Comparison of ENCODE assay signal across 8 mouse cellular contexts in genomic region chr5:110807453-110807852, GRCm38 (mm10). TPM values are rescaled to one million over a fixed set of nuclear protein-coding genes. Genes with fewer than 3 reads are reported as not detected.
DNase-seq lines count a peak whose midpoint lies in the region; ATAC-seq lines count a peak whose summit lies in the region.

No protein-coding gene starts in this region.

- H3K27me3 ChIP-seq in heart, embryonic 15.5 days = no peaks in the 10 kb centered on the region
- H3K27me3 ChIP-seq in hindbrain, embryonic 13.5 days = no peaks in the 10 kb centered on the region
- H3K27me3 ChIP-seq in midbrain, embryonic 13.5 days = no peaks in the 10 kb centered on the region

- H3K4me3 ChIP-seq in heart, embryonic 15.5 days = peak overlapping the region; percentile 74
- H3K4me3 ChIP-seq in brown adipose tissue, adult 24 weeks (ENCODE audit: insufficient read depth, low read depth, low read length) = peak overlapping the region; percentile 94
- peak overlapping the region; percentile 96 for H3K4me3 ChIP-seq in hindbrain, embryonic 13.5 days
- peak overlapping the region; percentile 94 for H3K4me3 ChIP-seq in midbrain, embryonic 13.5 days (replicated peaks)

- H3K9me3 ChIP-seq in heart, embryonic 15.5 days (replicated peaks) = no peaks in the 10 kb centered on the region
- no peaks in the 10 kb centered on the region for H3K9me3 ChIP-seq in hindbrain, embryonic 13.5 days
- no peaks in the 10 kb centered on the region for H3K9me3 ChIP-seq in midbrain, embryonic 13.5 days

- peak overlapping the region; percentile 95; the same call in 1 of the 2 replicates for H3K9ac ChIP-seq in heart, embryonic 15.5 days
- H3K9ac ChIP-seq in hindbrain, embryonic 13.5 days = peak overlapping the region; percentile 98
- peak overlapping the region; percentile 98 for H3K9ac ChIP-seq in midbrain, embryonic 13.5 days (replicated peaks)

- H3K27ac ChIP-seq in heart, embryonic 15.5 days = peak overlapping the region; percentile 81
- peak overlapping the region; percentile 74 for H3K27ac ChIP-seq in brown adipose tissue, adult 24 weeks (replicated peaks; ENCODE audit: low read depth, low read length)
- 0 out of 2 replicates have a peak overlapping the region, but pooled peaks have one; percentile 52 for H3K27ac ChIP-seq in hindbrain, embryonic 13.5 days
- no peak overlapping the region for H3K27ac ChIP-seq in midbrain, embryonic 13.5 days

- intact Hi-C loops in heart, postnatal 36 days (cut with DNase I) = loop anchor here (2.0 to 5.0 kb wide), 2 partner anchors 27 to 35 kb away; partner anchors contain the start of genes Ep400 and Pus1

- no peak for ATAC-seq in heart, embryonic 15.5 days (replicated peaks; ENCODE audit: insufficient number of reproducible peaks, insufficient read depth, low FRiP score, low read depth)
- ATAC-seq in hindbrain, embryonic 13.5 days (ENCODE audit: low FRiP score) = no peak
- no peak for ATAC-seq in midbrain, embryonic 13.5 days
- ATAC-seq in erythroid progenitor cell, adult 5-6 weeks (replicated peaks; ENCODE audit: low FRiP score, poor library complexity, severe bottlenecking) = no peak

- DNase-seq in heart, postnatal 36 days = no peak
- DNase-seq in thymus, postnatal 0 days (ENCODE audit: low spot score) = no peak
- no peak for DNase-seq in cerebellum, adult 11-12 months

- peak overlapping the region; percentile 83 for H3K4me2 ChIP-seq in heart, embryonic 15.5 days
- peak overlapping the region; percentile 99 for H3K4me2 ChIP-seq in hindbrain, embryonic 13.5 days
- H3K4me2 ChIP-seq in midbrain, embryonic 13.5 days (replicated peaks) = peak overlapping the region; percentile 98

- peaks cover 40% of the 10 kb centered on the region for H3K4me1 ChIP-seq in heart, embryonic 15.5 days (replicated peaks)
- peaks cover 10% of the 10 kb centered on the region for H3K4me1 ChIP-seq in brown adipose tissue, adult 24 weeks (ENCODE audit: control insufficient read depth, insufficient read depth, insufficient read length, low read length)
- peaks cover 58% of the 10 kb centered on the region for H3K4me1 ChIP-seq in hindbrain, embryonic 13.5 days (replicated peaks)
- peaks cover 52% of the 10 kb centered on the region for H3K4me1 ChIP-seq in midbrain, embryonic 13.5 days (replicated peaks)

- WGBS in heart, embryonic 15.5 days = 85% methylated on average over 4 of the region's 4 CpGs
- WGBS in hindbrain, embryonic 13.5 days = 82% methylated on average over 4 of the region's 4 CpGs
- WGBS in midbrain, embryonic 13.5 days = 91% methylated on average over 4 of the region's 4 CpGs

- H3K36me3 ChIP-seq in heart, embryonic 15.5 days = peaks cover 4% of the 10 kb centered on the region; the same call in 1 of the 2 replicates
- peaks cover 22% of the 10 kb centered on the region for H3K36me3 ChIP-seq in hindbrain, embryonic 13.5 days
- H3K36me3 ChIP-seq in midbrain, embryonic 13.5 days = peaks cover 25% of the 10 kb centered on the region

RNA-seq across cellular contexts. Expression of gene Ulk1, which starts 2.4 kb away (rescaled TPM):
- polyA plus RNA-seq in heart, embryonic 15.5 days (2015; fragmentation: Nextera tagmentation; extraction: Ambion mirVana) = 9.2 and 15.9 TPM in 2 replicates
- 10 to 100 TPM; 85.6 to 94.0 TPM for total RNA-seq in heart, postnatal 36 days (2021)
- polyA plus RNA-seq in brown adipose tissue, adult 24 weeks (2012; ENCODE audit: insufficient read depth, insufficient read length, missing spikeins) = 21.5 and 22.9 TPM in 2 replicates
- 30.3 and 33.0 TPM in 2 replicates for polyA plus RNA-seq in hindbrain, embryonic 13.5 days (2015; fragmentation: Nextera tagmentation; extraction: Ambion mirVana)
- 33.0 and 36.2 TPM in 2 replicates for polyA plus RNA-seq in midbrain, embryonic 13.5 days (2015; fragmentation: Nextera tagmentation; extraction: Ambion mirVana)
- 50.3 and 71.4 TPM in 2 replicates for total RNA-seq in erythroid progenitor cell, adult 5-6 weeks (2015; ENCODE audit: low replicate concordance)
- 28.7 and 39.8 TPM in 2 replicates for total RNA-seq in erythroid progenitor cell, adult 5-6 weeks (2017; ENCODE audit: low replicate concordance)
- 9.7 and 12.3 TPM in 2 replicates for polyA plus RNA-seq in thymus, postnatal 0 days (2015; fragmentation: Nextera tagmentation; extraction: Ambion mirVana)

RNA-seq across cellular contexts. Expression of gene Pus1, which starts 27.0 kb away (rescaled TPM):
- 27.2 and 34.2 TPM in 2 replicates for polyA plus RNA-seq in heart, embryonic 15.5 days (2015; fragmentation: Nextera tagmentation; extraction: Ambion mirVana)
- total RNA-seq in heart, postnatal 36 days (2021) = 10 to 100 TPM; 18.8 to 21.9 TPM
- polyA plus RNA-seq in brown adipose tissue, adult 24 weeks (2012; ENCODE audit: insufficient read depth, insufficient read length, missing spikeins) = 12.4 and 12.8 TPM in 2 replicates
- polyA plus RNA-seq in hindbrain, embryonic 13.5 days (2015; fragmentation: Nextera tagmentation; extraction: Ambion mirVana) = 22.3 and 22.5 TPM in 2 replicates
- polyA plus RNA-seq in midbrain, embryonic 13.5 days (2015; fragmentation: Nextera tagmentation; extraction: Ambion mirVana) = 23.2 and 23.3 TPM in 2 replicates
- 2.1 and 3.6 TPM in 2 replicates for total RNA-seq in erythroid progenitor cell, adult 5-6 weeks (2015; ENCODE audit: low replicate concordance)
- 1.7 and 4.1 TPM in 2 replicates for total RNA-seq in erythroid progenitor cell, adult 5-6 weeks (2017; ENCODE audit: low replicate concordance)
- polyA plus RNA-seq in thymus, postnatal 0 days (2015; fragmentation: Nextera tagmentation; extraction: Ambion mirVana) = 34.6 and 37.8 TPM in 2 replicates

RNA-seq across cellular contexts. Expression of gene Hscb, which starts 32.1 kb away (rescaled TPM):
- 23.1 and 26.7 TPM in 2 replicates for polyA plus RNA-seq in heart, embryonic 15.5 days (2015; fragmentation: Nextera tagmentation; extraction: Ambion mirVana)
- 10 to 100 TPM; 18.2 to 20.7 TPM for total RNA-seq in heart, postnatal 36 days (2021)
- 62.8 and 65.2 TPM in 2 replicates for polyA plus RNA-seq in brown adipose tissue, adult 24 weeks (2012; ENCODE audit: insufficient read depth, insufficient read length, missing spikeins)
- polyA plus RNA-seq in hindbrain, embryonic 13.5 days (2015; fragmentation: Nextera tagmentation; extraction: Ambion mirVana) = 10.7 and 12.6 TPM in 2 replicates
- polyA plus RNA-seq in midbrain, embryonic 13.5 days (2015; fragmentation: Nextera tagmentation; extraction: Ambion mirVana) = 10.8 and 11.1 TPM in 2 replicates
- total RNA-seq in erythroid progenitor cell, adult 5-6 weeks (2015; ENCODE audit: low replicate concordance) = 26.4 and 63.1 TPM in 2 replicates
- 38.1 and 50.4 TPM in 2 replicates for total RNA-seq in erythroid progenitor cell, adult 5-6 weeks (2017; ENCODE audit: low replicate concordance)
- polyA plus RNA-seq in thymus, postnatal 0 days (2015; fragmentation: Nextera tagmentation; extraction: Ambion mirVana) = 43.2 and 48.3 TPM in 2 replicates

RNA-seq across cellular contexts. Expression of gene Chek2, which starts 32.3 kb away (rescaled TPM):
- polyA plus RNA-seq in heart, embryonic 15.5 days (2015; fragmentation: Nextera tagmentation; extraction: Ambion mirVana) = 12.9 and 17.4 TPM in 2 replicates
- total RNA-seq in heart, postnatal 36 days (2021) = 1 to 10 TPM; 3.3 to 3.4 TPM
- 3.1 and 4.2 TPM in 2 replicates for polyA plus RNA-seq in brown adipose tissue, adult 24 weeks (2012; ENCODE audit: insufficient read depth, insufficient read length, missing spikeins)
- 6.5 and 8.0 TPM in 2 replicates for polyA plus RNA-seq in hindbrain, embryonic 13.5 days (2015; fragmentation: Nextera tagmentation; extraction: Ambion mirVana)
- 12.5 and 13.8 TPM in 2 replicates for polyA plus RNA-seq in midbrain, embryonic 13.5 days (2015; fragmentation: Nextera tagmentation; extraction: Ambion mirVana)
- total RNA-seq in erythroid progenitor cell, adult 5-6 weeks (2015; ENCODE audit: low replicate concordance) = 55.9 and 67.5 TPM in 2 replicates
- 93.8 and 111 TPM in 2 replicates for total RNA-seq in erythroid progenitor cell, adult 5-6 weeks (2017; ENCODE audit: low replicate concordance)
- 16.1 and 19.6 TPM in 2 replicates for polyA plus RNA-seq in thymus, postnatal 0 days (2015; fragmentation: Nextera tagmentation; extraction: Ambion mirVana)

RNA-seq across cellular contexts. Expression of gene Ep400, which starts 36.9 kb away (rescaled TPM):
- 22.9 and 35.7 TPM in 2 replicates for polyA plus RNA-seq in heart, embryonic 15.5 days (2015; fragmentation: Nextera tagmentation; extraction: Ambion mirVana)
- total RNA-seq in heart, postnatal 36 days (2021) = 10 to 100 TPM; 30.0 to 38.4 TPM
- polyA plus RNA-seq in brown adipose tissue, adult 24 weeks (2012; ENCODE audit: insufficient read depth, insufficient read length, missing spikeins) = 8.3 and 10.6 TPM in 2 replicates
- 53.4 and 54.8 TPM in 2 replicates for polyA plus RNA-seq in hindbrain, embryonic 13.5 days (2015; fragmentation: Nextera tagmentation; extraction: Ambion mirVana)
- 55.7 and 58.7 TPM in 2 replicates for polyA plus RNA-seq in midbrain, embryonic 13.5 days (2015; fragmentation: Nextera tagmentation; extraction: Ambion mirVana)
- 124 and 132 TPM in 2 replicates for total RNA-seq in erythroid progenitor cell, adult 5-6 weeks (2015; ENCODE audit: low replicate concordance)
- 94.1 and 117 TPM in 2 replicates for total RNA-seq in erythroid progenitor cell, adult 5-6 weeks (2017; ENCODE audit: low replicate concordance)
- 31.3 and 31.4 TPM in 2 replicates for polyA plus RNA-seq in thymus, postnatal 0 days (2015; fragmentation: Nextera tagmentation; extraction: Ambion mirVana)
